8 mouse cellular contexts compared by ENCODE assay signal in the genomic region with DNA sequence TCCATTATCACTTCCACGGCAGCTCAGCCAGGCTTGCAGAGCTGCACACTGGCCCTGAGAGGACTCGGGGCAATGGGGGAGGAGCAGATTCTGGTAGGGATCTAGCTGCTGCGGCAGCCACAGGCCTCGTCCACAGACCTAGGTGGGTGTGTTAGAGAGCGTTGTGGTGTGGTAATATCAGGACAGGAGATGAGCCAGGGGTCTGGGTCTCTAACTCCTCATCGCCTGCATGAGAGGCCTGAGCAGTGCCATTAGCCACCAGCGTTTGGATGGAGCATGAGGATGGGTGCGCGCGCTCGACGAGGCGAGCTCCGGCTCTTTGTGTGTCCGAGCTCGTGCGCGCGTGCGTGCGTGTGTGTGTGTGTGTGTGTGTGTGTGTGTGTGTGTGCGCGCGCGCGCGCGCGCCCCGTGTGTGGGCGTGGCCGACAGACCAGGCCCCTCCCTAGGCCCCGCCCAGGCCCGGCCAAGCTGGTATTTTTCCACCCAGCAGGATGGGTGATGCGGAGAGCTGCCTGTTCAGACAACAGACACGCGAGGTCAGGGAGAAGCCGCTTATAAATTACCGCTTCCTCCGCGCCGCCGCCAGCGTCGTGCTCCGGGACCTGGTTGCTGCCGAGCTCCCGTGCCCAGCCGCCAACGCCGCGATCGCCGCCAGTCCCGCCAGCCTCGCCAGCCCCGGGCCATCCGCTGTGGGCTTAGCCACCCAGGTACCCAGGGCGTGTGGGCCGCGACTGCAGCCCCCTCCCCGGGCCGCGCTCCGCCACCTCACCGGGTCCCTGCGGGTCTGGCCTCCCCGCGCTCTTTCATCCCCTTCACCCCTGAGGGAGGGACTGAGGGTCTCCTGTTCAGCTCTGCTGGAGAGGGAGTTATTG. TPM values are rescaled to one million over a fixed set of nuclear protein-coding genes. Genes with fewer than 3 reads are reported as not detected.
DNase-seq lines count a peak whose midpoint lies in the region; ATAC-seq lines count a peak whose summit lies in the region.

TSS of gene Slc6a6 (plus strand) at position 452 of the 872 bp plus-strand sequence.

- peak within 1 kb of the TSS; percentile 87 for H3K4me2 ChIP-seq in hindbrain, embryonic 12.5 days (replicated peaks)

- ATAC-seq in hindbrain, embryonic 12.5 days (ENCODE audit: low FRiP score), result peak; percentile 91

- H3K4me1 ChIP-seq in hindbrain, embryonic 12.5 days, result peaks cover 53% of the 10 kb centered on the region

- peak within 1 kb of the TSS; percentile 90 for H3K4me3 ChIP-seq in hindbrain, embryonic 12.5 days

- H3K9me3 ChIP-seq in hindbrain, embryonic 12.5 days (replicated peaks), result no peaks in the 10 kb centered on the region

- H3K27ac ChIP-seq in hindbrain, embryonic 12.5 days, result peak within 1 kb of the TSS; percentile 97

- H3K27me3 ChIP-seq in hindbrain, embryonic 12.5 days, result no peaks in the 10 kb centered on the region

- under 1% methylated on average over 47 of the region's 69 CpGs for WGBS in hindbrain, embryonic 12.5 days

- peak; percentile 97 for DNase-seq in Muller cell, postnatal 12 days (ENCODE audit: inconsistent ontology term)
- DNase-seq in cerebellum, adult 9-11 months, result peak; percentile 92
- peak; percentile 89 to 92 for DNase-seq in frontal cortex, postnatal 10 days (ENCODE audit: low spot score in 2 of 2)
- peak; percentile 90 to 94 for DNase-seq in layer of hippocampus, postnatal 14 days (ENCODE audit: low spot score in 2 of 2)
- peak; percentile 91 for DNase-seq in lung, postnatal 14 days
- DNase-seq in retina, adult 2 months (ENCODE audit: low read depth, low spot score), result peak; percentile 91
- DNase-seq in thymus, postnatal 36 days, result peak; percentile 89 to 90

- H3K36me3 ChIP-seq in hindbrain, embryonic 12.5 days, result no peaks in the 10 kb centered on the region

- peak within 1 kb of the TSS; percentile 90 for H3K9ac ChIP-seq in hindbrain, embryonic 12.5 days

RNA-seq across cellular contexts. Expression of gene Slc6a6, which starts in this region (rescaled TPM):
- 70.2 and 78.0 TPM in 2 replicates for polyA plus RNA-seq in hindbrain, embryonic 12.5 days (2016; fragmentation: Nextera tagmentation; extraction: Ambion mirVana)
- 100 to 1,000 TPM; 149 to 151 TPM for total RNA-seq in layer of hippocampus, postnatal 14 days (2021)

Comparison
In these comparisons a context has a peak if more than half of its experiments do, and no peak if none do; other contexts are left out.
1. Peak in every context shown above with its lines: DNase-seq, ATAC-seq, H3K4me3 ChIP-seq and H3K27ac ChIP-seq.